Mouse (Mus musculus) MEL (cell line): Measurements from ENCODE around the gene Miga1.

Experiments used
- CHD1 ChIP-seq: IDR thresholded peaks from 2 replicates; pipeline ENCODE4 v1.6.1; 2012; ENCODE audit warnings: low read depth, mild to moderate bottlenecking, inconsistent platforms, low read length, improper control_type of control experiment
- CHD2 ChIP-seq: IDR thresholded peaks from 2 replicates; pipeline ENCODE4 v1.6.1; 2011; ENCODE audit warnings: low read length, improper control_type of control experiment
- CTCF ChIP-seq, 3 experiments: IDR thresholded peaks in 2 of 3; conservative IDR thresholded peaks in 1 of 3; 2 replicates each; pipeline ENCODE4 v1.5.1; 2011 to 2012; ENCODE audit warnings: low read length in 3 of 3, low read depth in 2 of 3, mild to moderate bottlenecking in 2 of 3, improper control_type of control experiment in 1 of 3, inconsistent platforms in 1 of 3, mixed read lengths in 1 of 3, moderate library complexity in 1 of 3; ENCODE audit not compliant: control insufficient read depth in 1 of 3, insufficient read depth in 1 of 3, poor library complexity in 1 of 3, severe bottlenecking in 1 of 3
- EP300 ChIP-seq, 2 experiments: IDR thresholded peaks; 2 replicates each; pipeline ENCODE4 v1.6.1; 2011; ENCODE audit warnings: improper control_type of control experiment in 2 of 2, low read length in 2 of 2, low read depth in 1 of 2, mild to moderate bottlenecking in 1 of 2
- HCFC1 ChIP-seq: IDR thresholded peaks from 2 replicates; pipeline ENCODE4 v1.6.1; 2012; ENCODE audit warnings: low read depth, mild to moderate bottlenecking, inconsistent platforms, low read length, improper control_type of control experiment, moderate library complexity
- MAX ChIP-seq: IDR thresholded peaks from 2 replicates; pipeline ENCODE4 v1.6.1; 2011; ENCODE audit warnings: low read length, improper control_type of control experiment
- POLR2A ChIP-seq, 2 experiments: IDR thresholded peaks; 2 replicates each; pipeline ENCODE4 v1.6.1; 2011 to 2012; ENCODE audit warnings: low read length in 2 of 2, mild to moderate bottlenecking in 2 of 2, control low read depth in 1 of 2, improper control_type of control experiment in 1 of 2, low read depth in 1 of 2, moderate library complexity in 1 of 2; ENCODE audit not compliant: control insufficient read depth in 1 of 2, insufficient read depth in 1 of 2, poor library complexity in 1 of 2
- POLR2AphosphoS2 ChIP-seq: IDR thresholded peaks from 2 replicates; pipeline ENCODE4 v1.6.1; 2011; ENCODE audit warnings: low read length, improper control_type of control experiment
- SIN3A ChIP-seq: IDR thresholded peaks from 2 replicates; pipeline ENCODE4 v1.6.1; 2012; ENCODE audit warnings: low read length, improper control_type of control experiment, inconsistent platforms
- SMC3 ChIP-seq: IDR thresholded peaks from 2 replicates; pipeline ENCODE4 v1.6.1; 2011; ENCODE audit warnings: low read depth, low read length, improper control_type of control experiment
- TCF12 ChIP-seq: IDR thresholded peaks from 2 replicates; pipeline ENCODE4 v1.6.1; 2014; ENCODE audit warnings: low read depth, mild to moderate bottlenecking, inconsistent platforms, low read length, improper control_type of control experiment, moderate library complexity
- USF1 ChIP-seq: IDR thresholded peaks from 2 replicates; pipeline ENCODE4 v1.6.1; 2014; ENCODE audit warnings: low read depth, mild to moderate bottlenecking, inconsistent platforms, low read length, improper control_type of control experiment, moderate library complexity
- ZNF384 ChIP-seq: IDR thresholded peaks from 2 replicates; pipeline ENCODE4 v1.6.1; 2012; ENCODE audit warnings: low read depth, mild to moderate bottlenecking, inconsistent platforms, low read length, improper control_type of control experiment

- TF ChIP-seq HCFC1 (peak; percentile 69), SIN3A (no peak; the same call in 1 of the 2 replicates), USF1 (no peak), ZNF384 (peak; percentile 51), TCF12 (peak; percentile 72), CTCF (IDR thresholded peaks at IDR 0.05 in 2 of 3, conservative IDR thresholded peaks at IDR 0.05 in 1 of 3; ENCODE audit: control insufficient read depth in 1 of 3, insufficient read depth in 1 of 3, low read depth in 2 of 3, low read length in 3 of 3, poor library complexity in 1 of 3, severe bottlenecking in 1 of 3) (no peak), POLR2A (IDR thresholded peaks at IDR 0.05; ENCODE audit: control insufficient read depth in 1 of 2, insufficient read depth in 1 of 2, low read depth in 1 of 2, low read length in 2 of 2, poor library complexity in 1 of 2) (peak; percentile 87 to 95; a peak in 3 of 4 replicates), CHD2 (no peak), EP300 (IDR thresholded peaks at IDR 0.05; ENCODE audit: low read depth in 1 of 2, low read length in 2 of 2) (no peak), CHD1 (no peak), MAX (no peak), POLR2AphosphoS2 (peak; percentile 80; the same call in 1 of the 2 replicates), SMC3 (no peak)
These were observed 5.8 kb upstream of the Miga1 start, which contains the start of gene Usp33 for GRCm38 (mm10) chr3:152345732-152346632.
